Mouse (Mus musculus) spleen, adult 18-20 months (tissue): ENCODE measurements around the gene Prkd2.
A peak's percentile ranks its signal among the peaks of the same experiment; 100 is the strongest.

Source experiments
- DNase-seq, 2 experiments: peaks; one replicate each; pipeline ENCODE4 v3.0.0; 2022; ENCODE audit warnings: mixed read lengths in 2 of 2

Gene Prkd2

GRCm38 (mm10) chr7:16895511-16895910 is 52.8 kb downstream of the Prkd2 start:
- no peak for DNase-seq

GRCm38 (mm10) chr7:16900526-16900925 is 57.8 kb downstream of the Prkd2 start:
- no peak for DNase-seq

GRCm38 (mm10) chr7:16903439-16903955 is 60.8 kb downstream of the Prkd2 start:
- no peak for DNase-seq

GRCm38 (mm10) chr7:16904120-16904675 is 61.5 kb downstream of the Prkd2 start:
- no peak for DNase-seq

GRCm38 (mm10) chr7:16905491-16906021 is 62.9 kb downstream of the Prkd2 start:
- DNase-seq, result no peak

GRCm38 (mm10) chr7:16906281-16906680 is 63.6 kb downstream of the Prkd2 start, which contains the start of gene Ptgir:
Gene Ptgir, plus strand, starts transcription at chr7:16906490.
- DNase-seq, result no peak

GRCm38 (mm10) chr7:16906889-16907559 is 64.3 kb downstream of the Prkd2 start:
- no peak for DNase-seq

GRCm38 (mm10) chr7:16907842-16908241 is 65.1 kb downstream of the Prkd2 start:
- DNase-seq, result no peak

- no peak for DNase-seq
These were observed 65.7 kb downstream of the Prkd2 start for GRCm38 (mm10) chr7:16908367-16908766.

GRCm38 (mm10) chr7:16908859-16909258 is 66.2 kb downstream of the Prkd2 start:
- no peak for DNase-seq

GRCm38 (mm10) chr7:16909909-16910308 is 67.2 kb downstream of the Prkd2 start:
- DNase-seq, result no peak

- DNase-seq, result no peak
These were observed 69.2 kb downstream of the Prkd2 start for GRCm38 (mm10) chr7:16911904-16912303.

- DNase-seq, result no peak
These were observed 69.7 kb downstream of the Prkd2 start for GRCm38 (mm10) chr7:16912360-16912759.

GRCm38 (mm10) chr7:16913806-16914452 is 71.2 kb downstream of the Prkd2 start:
- peak in 1 of 2 experiments; percentile 72 for DNase-seq

GRCm38 (mm10) chr7:16914453-16915343 is 72.0 kb downstream of the Prkd2 start:
- no peak for DNase-seq

- no peak for DNase-seq
These were observed 73.0 kb downstream of the Prkd2 start for GRCm38 (mm10) chr7:16915461-16916340.

GRCm38 (mm10) chr7:16916342-16917265 is 73.9 kb downstream of the Prkd2 start:
- no peak for DNase-seq

- no peak for DNase-seq
These were observed 74.7 kb downstream of the Prkd2 start for GRCm38 (mm10) chr7:16917447-16917846.

GRCm38 (mm10) chr7:16918014-16918413 is 75.3 kb downstream of the Prkd2 start:
- no peak for DNase-seq

- no peak for DNase-seq
These were observed 76.0 kb downstream of the Prkd2 start for GRCm38 (mm10) chr7:16918670-16919069.
